Mouse (Mus musculus) C2C12 (cell line): ENCODE measurements around the gene Ccdc186. TPM values are rescaled to one million over a fixed set of nuclear protein-coding genes. Genes with fewer than 3 reads are reported as not detected.

Experiments used
- H3K27me3 ChIP-seq: one replicate; pipeline ENCODE4 v1.6.1; 2011; ENCODE audit not compliant: control insufficient read depth, insufficient read depth, insufficient read length
- H3K36me3 ChIP-seq: one replicate; pipeline ENCODE4 v1.6.1; 2011; ENCODE audit not compliant: control insufficient read depth, insufficient read depth
- H3K4me3 ChIP-seq: one replicate; pipeline ENCODE4 v1.5.1; 2011; ENCODE audit warnings: mild to moderate bottlenecking, control low read depth; ENCODE audit not compliant: poor library complexity, insufficient read depth, severe bottlenecking
- H3K79me2 ChIP-seq: one replicate; pipeline ENCODE4 v1.6.1; 2011; ENCODE audit not compliant: control insufficient read depth, insufficient read depth
- H3K79me3 ChIP-seq: one replicate; pipeline ENCODE4 v1.6.1; 2011; ENCODE audit warnings: low read depth, control low read depth
- H3ac ChIP-seq: one replicate; pipeline ENCODE3; 2011; ENCODE audit warnings: low read depth; ENCODE audit not compliant: control insufficient read depth, insufficient read length
- CEBPB ChIP-seq: IDR thresholded peaks from one replicate; pipeline ENCODE4 v1.6.1; 2011; ENCODE audit warnings: low read depth, mild to moderate bottlenecking, control low read depth, moderate library complexity
- CTCF ChIP-seq: IDR thresholded peaks from one replicate; pipeline ENCODE4 v1.5.1; 2011; ENCODE audit not compliant: control insufficient read depth, insufficient read depth, insufficient read length
- FOSL1 ChIP-seq: IDR thresholded peaks from one replicate; pipeline ENCODE4 v1.8.0; 2011; ENCODE audit warnings: mild to moderate bottlenecking, low read length; ENCODE audit not compliant: poor library complexity, insufficient read depth, severe bottlenecking
- MAX ChIP-seq: IDR thresholded peaks from one replicate; pipeline ENCODE4 v1.6.1; 2011; ENCODE audit warnings: mild to moderate bottlenecking, control low read depth
- MYOD1 ChIP-seq: IDR thresholded peaks from one replicate; pipeline ENCODE4 v1.6.1; 2011; ENCODE audit warnings: low read depth; ENCODE audit not compliant: control insufficient read depth, insufficient read length
- MYOG ChIP-seq: IDR thresholded peaks from one replicate; pipeline ENCODE4 v1.6.1; 2011; ENCODE audit not compliant: control insufficient read depth, insufficient read length; ENCODE audit errors: extremely low read depth
- USF1 ChIP-seq: IDR thresholded peaks from one replicate; pipeline ENCODE4 v1.6.1; 2011; ENCODE audit warnings: low read depth, mild to moderate bottlenecking, control low read depth, moderate library complexity
- polyA plus RNA-seq: library from polyadenylated mRNA; unstranded; fragments of >200 nt; fragmentation: generic; extraction: Trizol; gene quantifications from one replicate; pipeline ENCODE4 v1.2.1, GENCODE M21; 2012; ENCODE audit warnings: missing spikeins

Gene Ccdc186
- polyA plus RNA-seq, 1 experiment = 2.9 TPM

GRCm38 (mm10) chr19:56746618-56747017 lies 75.4 kb downstream of the Ccdc186 start:
- no peak for TF ChIP-seq USF1
- no peak for TF ChIP-seq FOSL1
- no peak for TF ChIP-seq MYOD1
- TF ChIP-seq CTCF = no peak
- TF ChIP-seq MYOG = no peak
- TF ChIP-seq CEBPB = no peak
- TF ChIP-seq MAX = no peak
- Histone ChIP-seq H3ac (no peak overlapping the region), H3K79me2 (no peaks in the 10 kb centered on the region)

GRCm38 (mm10) chr19:56745528-56745927 lies 76.5 kb downstream of the Ccdc186 start:
- TF ChIP-seq MYOD1 (no peak), CEBPB (no peak), FOSL1 (no peak), USF1 (no peak), MYOG (no peak), CTCF (no peak), MAX (no peak)
- Histone ChIP-seq H3K36me3 (no peaks in the 10 kb centered on the region), H3K79me2 (no peaks in the 10 kb centered on the region), H3K27me3 (no peaks in the 10 kb centered on the region), H3ac (no peak overlapping the region), H3K79me3 (no peaks in the 10 kb centered on the region), H3K4me3 (no peak overlapping the region)

More at GRCm38 (mm10) chr19:56746618-56747017, 75.4 kb downstream of the Ccdc186 start:
- H3K79me3 ChIP-seq = no peaks in the 10 kb centered on the region
- no peaks in the 10 kb centered on the region for H3K36me3 ChIP-seq
- H3K4me3 ChIP-seq = no peak overlapping the region
- H3K27me3 ChIP-seq = no peaks in the 10 kb centered on the region

- no peaks in the 10 kb centered on the region for H3K79me2 ChIP-seq
- H3K79me3 ChIP-seq = no peaks in the 10 kb centered on the region
- TF ChIP-seq MYOD1 = no peak
- no peak for TF ChIP-seq MYOG
- no peak for TF ChIP-seq USF1
- TF ChIP-seq CEBPB = no peak
- TF ChIP-seq FOSL1 = no peak
- TF ChIP-seq CTCF = no peak
- no peak for TF ChIP-seq MAX
- H3K4me3 ChIP-seq = no peak overlapping the region
- no peaks in the 10 kb centered on the region for H3K36me3 ChIP-seq
- no peak overlapping the region for H3ac ChIP-seq
- H3K27me3 ChIP-seq = no peaks in the 10 kb centered on the region
Observed at GRCm38 (mm10) chr19:56745061-56745460, 76.9 kb downstream of the Ccdc186 start.

Other genes with a start within 250 kb of the Ccdc186 start
- 0.13 TPM for gene Adrb1, start 100.0 kb downstream of the Ccdc186 start, polyA plus RNA-seq
- not detected for gene Tdrd1, start 4.0 kb upstream of the Ccdc186 start, polyA plus RNA-seq
- gene Vwa2, start 52.1 kb upstream of the Ccdc186 start, polyA plus RNA-seq = 0.02 TPM
- gene Afap1l2, start 186.0 kb upstream of the Ccdc186 start, polyA plus RNA-seq = 0.90 TPM